Comparison of ENCODE assay signal across 19 mouse cellular contexts in the genomic region with DNA sequence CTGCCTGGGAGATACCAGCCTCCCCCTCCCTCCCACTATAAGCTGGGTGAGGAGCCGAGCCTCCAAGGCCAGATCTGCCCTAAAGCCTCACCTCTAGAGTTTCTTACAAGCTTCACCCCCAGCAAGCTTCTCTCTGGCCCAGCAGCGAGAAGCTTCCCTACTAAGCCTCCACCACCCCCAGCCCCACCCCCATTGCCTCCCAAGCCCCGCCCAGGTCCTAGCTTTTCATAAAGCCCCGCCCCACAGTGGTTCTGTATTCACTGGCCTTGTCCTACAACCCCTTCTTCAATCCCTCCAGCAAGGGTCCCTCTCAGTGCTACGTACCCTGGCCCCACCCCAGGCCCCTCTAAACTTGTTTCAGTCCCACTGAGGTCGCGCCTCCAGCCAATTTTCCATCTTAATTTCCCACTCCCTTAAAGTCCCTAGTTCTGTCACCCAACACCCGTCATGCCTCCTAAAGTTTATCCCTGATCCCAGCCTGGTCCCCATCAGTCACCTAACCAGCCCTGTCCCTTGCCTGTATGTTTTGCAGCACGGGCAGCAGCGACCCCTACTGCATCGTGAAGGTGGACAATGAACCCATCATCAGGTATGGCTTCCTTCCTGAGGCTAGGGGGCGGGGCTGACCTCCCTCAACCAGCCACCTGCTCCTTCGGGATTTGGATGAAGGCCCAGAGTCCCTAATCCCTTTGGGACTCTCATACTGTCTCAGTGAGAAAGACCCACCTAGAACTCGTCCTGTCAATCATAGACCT. TPM values are rescaled to one million over a fixed set of nuclear protein-coding genes. Genes with fewer than 3 reads are reported as not detected.
DNase-seq lines count a peak whose midpoint lies in the region; ATAC-seq and TF ChIP-seq lines count a peak whose summit lies in the region.
"Had no signal": no experiment of that assay in that cellular context is flagged by ENCODE, and none has a peak within 500 bp of the region (broad histone marks: within the 10 kb centered on the region; RNA-seq: fewer than 3 reads in every experiment).

No protein-coding gene starts in this region.

- no peak for TF ChIP-seq EP300 in lung, postnatal 0 days (IDR thresholded peaks at IDR 0.05)

- H3K4me1 ChIP-seq in forebrain, postnatal 0 days (ENCODE audit: insufficient read depth), result no peaks in the 10 kb centered on the region
- peaks cover 34% of the 10 kb centered on the region for H3K4me1 ChIP-seq in forebrain, embryonic 10.5 days
- H3K4me1 ChIP-seq in kidney, embryonic 15.5 days, result peaks cover 30% of the 10 kb centered on the region
- peaks cover 3% of the 10 kb centered on the region; the same call in 1 of the 2 replicates for H3K4me1 ChIP-seq in lung, postnatal 0 days (ENCODE audit: insufficient read depth, low read depth, low read length)
- peaks cover 43% of the 10 kb centered on the region for H3K4me1 ChIP-seq in bone marrow macrophage, adult 2 months (ENCODE audit: control insufficient read depth, insufficient read depth, low read length)

- no peak for DNase-seq in forebrain, postnatal 0 days
- no peak for DNase-seq in forebrain, embryonic 10.5 days (ENCODE audit: extremely low spot score, low spot score)
- DNase-seq in kidney, postnatal 10 days, result peak; percentile 53
- DNase-seq in lung, postnatal 0 days (ENCODE audit: low spot score), result no peak
- DNase-seq in lung, adult 18-20 months, result no peak
- no peak for DNase-seq in thymus, postnatal 25 days
- DNase-seq: cerebellum, adult 9-11 months; kidney, adult 11 months; right cerebral cortex, postnatal 14 days had no signal

- 0 out of 2 replicates have a peak, but pooled peaks cover 9% of the 10 kb centered on the region for H3K27me3 ChIP-seq in forebrain, postnatal 0 days (ENCODE audit: insufficient read depth, low read length)
- H3K27me3 ChIP-seq in forebrain, embryonic 10.5 days (ENCODE audit: poor library complexity, severe bottlenecking), result peaks cover 47% of the 10 kb centered on the region
- no peaks in the 10 kb centered on the region for H3K27me3 ChIP-seq in kidney, embryonic 15.5 days
- H3K27me3 ChIP-seq in lung, postnatal 0 days (replicated peaks; ENCODE audit: insufficient read depth, low read length), result no peaks in the 10 kb centered on the region

- H3K4me3 ChIP-seq in forebrain, postnatal 0 days (ENCODE audit: low read depth, low read length), result no peak overlapping the region
- H3K4me3 ChIP-seq in forebrain, embryonic 10.5 days, result no peak overlapping the region
- no peak overlapping the region for H3K4me3 ChIP-seq in kidney, embryonic 15.5 days (replicated peaks)
- H3K4me3 ChIP-seq in lung, postnatal 0 days (ENCODE audit: low read depth, low read length), result no peak overlapping the region
- no peak overlapping the region for H3K4me3 ChIP-seq in bone marrow macrophage, adult 2 months (ENCODE audit: insufficient read depth, low read length)
- H3K4me3 ChIP-seq: embryonic facial prominence, embryonic 13.5 days; forebrain, embryonic 12.5 days; heart, embryonic 10.5 days; limb, embryonic 10.5 days; midbrain, embryonic 10.5 days; myocyte had no signal

- H3K9ac ChIP-seq in forebrain, postnatal 0 days, result no peak overlapping the region
- no peak overlapping the region for H3K9ac ChIP-seq in kidney, embryonic 15.5 days
- no peak overlapping the region for H3K9ac ChIP-seq in lung, postnatal 0 days (replicated peaks; ENCODE audit: low read depth)
- H3K9ac ChIP-seq: embryonic facial prominence, embryonic 13.5 days; forebrain, embryonic 12.5 days had no signal

- no peaks in the 10 kb centered on the region for H3K36me3 ChIP-seq in forebrain, postnatal 0 days (ENCODE audit: insufficient read depth)
- no peaks in the 10 kb centered on the region for H3K36me3 ChIP-seq in forebrain, embryonic 10.5 days (replicated peaks)
- no peaks in the 10 kb centered on the region for H3K36me3 ChIP-seq in kidney, embryonic 15.5 days
- no peaks in the 10 kb centered on the region for H3K36me3 ChIP-seq in lung, postnatal 0 days (ENCODE audit: insufficient read depth, low read length)
- H3K36me3 ChIP-seq: embryonic facial prominence, embryonic 13.5 days; forebrain, embryonic 12.5 days; heart, embryonic 10.5 days; limb, embryonic 10.5 days; midbrain, embryonic 10.5 days had no signal

- TF ChIP-seq CTCF in forebrain, postnatal 0 days (IDR thresholded peaks at IDR 0.05; ENCODE audit: low read depth), result peak; percentile 38; the same call in 1 of the 2 replicates
- TF ChIP-seq CTCF in lung, postnatal 0 days (IDR thresholded peaks at IDR 0.05), result peak; percentile 59
- TF ChIP-seq CTCF in bone marrow macrophage, adult 2 months (IDR thresholded peaks at IDR 0.05; ENCODE audit: low read depth, low read length), result no peak

- no peak for TF ChIP-seq POLR2A in bone marrow macrophage, adult 2 months (IDR thresholded peaks at IDR 0.05; ENCODE audit: borderline replicate concordance, low read depth, low read length)

- H3K27ac ChIP-seq in forebrain, postnatal 0 days (ENCODE audit: low read depth, low read length), result no peak overlapping the region
- H3K27ac ChIP-seq in forebrain, embryonic 10.5 days, result no peak overlapping the region
- no peak overlapping the region for H3K27ac ChIP-seq in kidney, embryonic 15.5 days
- H3K27ac ChIP-seq in lung, postnatal 0 days (ENCODE audit: low read length), result no peak overlapping the region
- H3K27ac ChIP-seq in bone marrow macrophage, adult 2 months (ENCODE audit: insufficient read depth, low read depth, low read length), result peak overlapping the region; percentile 51
- H3K27ac ChIP-seq: embryonic facial prominence, embryonic 13.5 days; forebrain, embryonic 12.5 days; heart, embryonic 10.5 days; limb, embryonic 10.5 days; midbrain, embryonic 10.5 days had no signal

- WGBS in forebrain, postnatal 0 days, result 16% methylated on average over 14 of the region's 14 CpGs
- WGBS in forebrain, embryonic 10.5 days, result 13% methylated on average over 14 of the region's 14 CpGs
- 24% methylated on average over 14 of the region's 14 CpGs for WGBS in kidney, embryonic 15.5 days
- 19% methylated on average over 14 of the region's 14 CpGs for WGBS in lung, postnatal 0 days

- no peak overlapping the region for H3K4me2 ChIP-seq in forebrain, postnatal 0 days (ENCODE audit: low read depth)
- no peak overlapping the region for H3K4me2 ChIP-seq in kidney, embryonic 15.5 days
- no peak overlapping the region for H3K4me2 ChIP-seq in lung, postnatal 0 days (replicated peaks; ENCODE audit: low read depth, low read length)
- H3K4me2 ChIP-seq: embryonic facial prominence, embryonic 13.5 days; forebrain, embryonic 12.5 days had no signal

- no peaks in the 10 kb centered on the region for H3K9me3 ChIP-seq in forebrain, postnatal 0 days (ENCODE audit: low read length)
- H3K9me3 ChIP-seq in forebrain, embryonic 10.5 days, result no peaks in the 10 kb centered on the region
- no peaks in the 10 kb centered on the region for H3K9me3 ChIP-seq in kidney, embryonic 15.5 days (replicated peaks)
- H3K9me3 ChIP-seq in lung, postnatal 0 days (ENCODE audit: low read length), result no peaks in the 10 kb centered on the region
- H3K9me3 ChIP-seq: embryonic facial prominence, embryonic 13.5 days; forebrain, embryonic 12.5 days; heart, embryonic 10.5 days; limb, embryonic 10.5 days; midbrain, embryonic 10.5 days had no signal

- ATAC-seq in forebrain, postnatal 0 days, result no peak
- ATAC-seq in kidney, embryonic 15.5 days (replicated peaks; ENCODE audit: low FRiP score), result no peak
- ATAC-seq in lung, postnatal 0 days, result no peak

RNA-seq across cellular contexts. Expression of a gene that starts 5.3 kb away (rescaled TPM):
- total RNA-seq in forebrain, postnatal 0 days (2014; rRNA removed), result 8.5 and 11.5 TPM in 2 replicates
- 5.8 and 9.0 TPM in 2 replicates for polyA plus RNA-seq in forebrain, postnatal 0 days (2015; fragmentation: Nextera tagmentation; extraction: Ambion mirVana)
- polyA plus RNA-seq in forebrain, embryonic 10.5 days (2016; fragmentation: Nextera tagmentation; extraction: Ambion mirVana), result 3.8 and 5.1 TPM in 2 replicates
- 15.4 and 18.5 TPM in 2 replicates for polyA plus RNA-seq in kidney, embryonic 15.5 days (2015; fragmentation: Nextera tagmentation; extraction: Ambion mirVana)
- 2.0 and 2.8 TPM in 2 replicates for polyA plus RNA-seq in lung, postnatal 0 days (2015; fragmentation: Nextera tagmentation; extraction: Ambion mirVana)
- polyA plus RNA-seq in bone marrow macrophage, adult 2 months (2012; ENCODE audit: insufficient read depth, insufficient read length, missing spikeins), result 273 and 311 TPM in 2 replicates

RNA-seq across cellular contexts. Expression of a gene that starts 27.4 kb away (rescaled TPM):
- total RNA-seq in forebrain, postnatal 0 days (2014; rRNA removed), result 85.0 and 123 TPM in 2 replicates
- polyA plus RNA-seq in forebrain, postnatal 0 days (2015; fragmentation: Nextera tagmentation; extraction: Ambion mirVana), result 237 and 318 TPM in 2 replicates
- polyA plus RNA-seq in forebrain, embryonic 10.5 days (2016; fragmentation: Nextera tagmentation; extraction: Ambion mirVana), result 299 and 302 TPM in 2 replicates
- polyA plus RNA-seq in kidney, embryonic 15.5 days (2015; fragmentation: Nextera tagmentation; extraction: Ambion mirVana), result 249 and 260 TPM in 2 replicates
- 175 and 184 TPM in 2 replicates for polyA plus RNA-seq in lung, postnatal 0 days (2015; fragmentation: Nextera tagmentation; extraction: Ambion mirVana)
- 82.8 and 86.7 TPM in 2 replicates for polyA plus RNA-seq in bone marrow macrophage, adult 2 months (2012; ENCODE audit: insufficient read depth, insufficient read length, missing spikeins)

RNA-seq across cellular contexts. Expression of a gene that starts 34.7 kb away (rescaled TPM):
- total RNA-seq in forebrain, postnatal 0 days (2014; rRNA removed), result not detected in 2 replicates
- polyA plus RNA-seq in forebrain, postnatal 0 days (2015; fragmentation: Nextera tagmentation; extraction: Ambion mirVana), result not detected in 2 replicates
- 1.5 and 1.7 TPM in 2 replicates for polyA plus RNA-seq in forebrain, embryonic 10.5 days (2016; fragmentation: Nextera tagmentation; extraction: Ambion mirVana)
- polyA plus RNA-seq in kidney, embryonic 15.5 days (2015; fragmentation: Nextera tagmentation; extraction: Ambion mirVana), result 2.8 and 3.2 TPM in 2 replicates
- 1.1 and 1.2 TPM in 2 replicates for polyA plus RNA-seq in lung, postnatal 0 days (2015; fragmentation: Nextera tagmentation; extraction: Ambion mirVana)
- polyA plus RNA-seq in bone marrow macrophage, adult 2 months (2012; ENCODE audit: insufficient read depth, insufficient read length, missing spikeins), result not detected in 2 replicates
- total RNA-seq: gastrocnemius, adult 8-10 months; layer of hippocampus, postnatal 10 days had no signal
- polyA plus RNA-seq: myocyte had no signal

RNA-seq across cellular contexts. Expression of a gene that starts 46.9 kb away (rescaled TPM):
- 30.0 and 33.3 TPM in 2 replicates for total RNA-seq in forebrain, postnatal 0 days (2014; rRNA removed)
- polyA plus RNA-seq in forebrain, postnatal 0 days (2015; fragmentation: Nextera tagmentation; extraction: Ambion mirVana), result 18.9 and 19.7 TPM in 2 replicates
- 64.3 and 64.8 TPM in 2 replicates for polyA plus RNA-seq in forebrain, embryonic 10.5 days (2016; fragmentation: Nextera tagmentation; extraction: Ambion mirVana)
- 33.6 and 40.2 TPM in 2 replicates for polyA plus RNA-seq in kidney, embryonic 15.5 days (2015; fragmentation: Nextera tagmentation; extraction: Ambion mirVana)
- polyA plus RNA-seq in lung, postnatal 0 days (2015; fragmentation: Nextera tagmentation; extraction: Ambion mirVana), result 18.5 and 20.8 TPM in 2 replicates
- polyA plus RNA-seq in bone marrow macrophage, adult 2 months (2012; ENCODE audit: insufficient read depth, insufficient read length, missing spikeins), result 30.5 and 36.4 TPM in 2 replicates

RNA-seq across cellular contexts. Expression of a gene that starts 46.9 kb away (rescaled TPM):
- 12.7 and 16.1 TPM in 2 replicates for total RNA-seq in forebrain, postnatal 0 days (2014; rRNA removed)
- polyA plus RNA-seq in forebrain, postnatal 0 days (2015; fragmentation: Nextera tagmentation; extraction: Ambion mirVana), result 16.0 and 16.4 TPM in 2 replicates
- 24.4 and 25.6 TPM in 2 replicates for polyA plus RNA-seq in forebrain, embryonic 10.5 days (2016; fragmentation: Nextera tagmentation; extraction: Ambion mirVana)
- 15.7 and 16.9 TPM in 2 replicates for polyA plus RNA-seq in kidney, embryonic 15.5 days (2015; fragmentation: Nextera tagmentation; extraction: Ambion mirVana)
- 13.5 and 13.9 TPM in 2 replicates for polyA plus RNA-seq in lung, postnatal 0 days (2015; fragmentation: Nextera tagmentation; extraction: Ambion mirVana)
- 9.6 and 10.4 TPM in 2 replicates for polyA plus RNA-seq in bone marrow macrophage, adult 2 months (2012; ENCODE audit: insufficient read depth, insufficient read length, missing spikeins)

Comparison
In these comparisons a context has a peak if more than half of its experiments do, and no peak if none do; other contexts are left out.
1. RNA of a gene that starts 5.3 kb away (polyA plus RNA-seq): 273 to 311 TPM in bone marrow macrophage, adult 2 months; 15.4 to 18.5 TPM in kidney, embryonic 15.5 days, 5.8 to 9.0 TPM in forebrain, postnatal 0 days, 3.8 to 5.1 TPM in forebrain, embryonic 10.5 days and 2.0 to 2.8 TPM in lung, postnatal 0 days; every median in the first group is over 10 times any median in the second.